Mouse (Mus musculus) right cerebral cortex, postnatal 14 days (tissue): Measurements from ENCODE around the gene A930004D18Rik.

Experiments used
- DNase-seq: peaks from one replicate; pipeline ENCODE4 v3.0.0; 2022

A930004D18Rik gene

DNA sequence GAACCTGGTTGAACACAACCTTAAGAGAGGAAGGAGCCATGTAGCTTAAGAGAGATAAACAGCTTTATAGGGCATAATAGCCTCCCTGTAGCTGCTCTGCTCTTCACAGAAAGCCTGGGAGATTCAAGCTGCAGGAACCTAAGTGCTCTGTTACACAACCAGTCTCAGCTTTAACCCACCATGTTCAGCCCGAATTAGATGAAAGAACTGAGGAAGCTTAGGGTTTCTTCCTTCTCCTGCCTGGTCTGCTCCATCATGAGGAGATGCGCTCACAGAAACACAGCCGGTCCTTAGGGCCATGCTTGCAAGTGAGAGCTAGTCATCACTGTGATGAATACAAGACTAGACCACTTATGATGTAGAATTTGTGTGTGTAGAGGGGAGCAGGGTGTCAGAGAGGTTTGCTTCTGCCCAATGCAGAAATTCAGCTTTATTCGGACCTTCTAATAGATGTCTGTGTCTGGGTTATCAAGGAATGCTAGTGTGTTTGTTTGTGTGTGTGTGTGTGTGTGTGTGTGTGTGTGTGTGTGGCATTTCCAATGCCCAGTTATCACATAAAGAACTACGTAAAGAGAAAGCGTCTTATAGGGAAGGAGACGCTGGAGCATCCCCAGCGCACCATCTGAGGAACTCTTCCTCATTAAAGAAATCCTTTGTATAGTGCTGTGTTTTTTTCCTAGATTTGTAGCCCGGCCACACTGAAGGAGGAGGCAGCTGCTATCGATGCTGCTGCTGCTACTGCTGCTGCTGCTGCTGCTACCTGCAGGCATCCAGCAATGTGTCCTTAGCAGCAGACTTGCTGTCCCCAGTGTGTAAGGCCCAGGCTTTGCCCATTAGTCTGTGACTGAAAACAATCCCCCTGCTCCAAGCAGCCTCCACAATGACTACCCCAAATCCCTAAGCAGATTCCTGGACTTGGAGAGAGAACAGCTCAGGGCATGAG lies 4.1 kb downstream of the A930004D18Rik start:
- DNase-seq: no peak

DNA sequence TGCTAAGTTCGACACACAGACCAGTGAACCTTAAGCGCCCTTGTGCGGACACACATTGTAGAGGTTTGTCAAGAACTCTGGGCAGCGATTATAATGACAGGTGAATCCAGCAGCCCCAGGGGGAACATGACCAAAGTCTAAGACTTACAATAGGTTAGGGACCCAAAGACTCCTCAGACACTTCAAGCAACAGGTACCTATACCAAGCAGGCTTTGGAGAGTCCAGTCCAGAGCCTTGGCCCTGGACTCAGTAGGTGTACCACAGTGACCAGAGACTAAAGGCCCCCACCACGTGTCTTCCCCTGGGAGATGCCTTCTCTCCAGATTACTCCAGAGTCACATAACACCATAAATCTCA lies 5.0 kb downstream of the A930004D18Rik start:
- no peak for DNase-seq

GRCm38 (mm10) chr2:18031831-18032537 lies 5.6 kb downstream of the A930004D18Rik start:
- DNase-seq: peak; percentile 55

GRCm38 (mm10) chr2:18031271-18031821 lies 6.2 kb downstream of the A930004D18Rik start:
- DNase-seq: peak; percentile 16

DNA sequence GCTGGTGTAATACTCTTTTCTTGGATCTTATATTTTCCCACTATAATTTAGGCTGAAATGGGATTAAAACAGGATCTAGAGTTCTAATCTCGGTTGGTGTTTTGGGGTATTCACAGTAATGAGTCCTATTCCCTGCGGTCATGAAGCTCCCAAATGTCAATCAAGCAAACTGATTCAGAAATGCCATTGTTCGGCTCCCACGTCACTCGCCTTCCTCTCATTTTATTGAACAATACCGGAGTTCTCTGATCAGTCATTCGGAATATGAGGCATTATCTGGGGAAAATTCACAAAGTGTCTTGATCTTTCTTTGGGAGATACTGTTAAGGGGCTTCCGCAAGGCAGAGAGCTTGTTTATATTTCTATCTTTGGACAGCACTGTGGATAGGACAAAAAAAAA lies 7.0 kb downstream of the A930004D18Rik start:
- DNase-seq: no peak

- DNase-seq: no peak
Observed at GRCm38 (mm10) chr2:18029656-18030055, 7.9 kb downstream of the A930004D18Rik start.

DNA sequence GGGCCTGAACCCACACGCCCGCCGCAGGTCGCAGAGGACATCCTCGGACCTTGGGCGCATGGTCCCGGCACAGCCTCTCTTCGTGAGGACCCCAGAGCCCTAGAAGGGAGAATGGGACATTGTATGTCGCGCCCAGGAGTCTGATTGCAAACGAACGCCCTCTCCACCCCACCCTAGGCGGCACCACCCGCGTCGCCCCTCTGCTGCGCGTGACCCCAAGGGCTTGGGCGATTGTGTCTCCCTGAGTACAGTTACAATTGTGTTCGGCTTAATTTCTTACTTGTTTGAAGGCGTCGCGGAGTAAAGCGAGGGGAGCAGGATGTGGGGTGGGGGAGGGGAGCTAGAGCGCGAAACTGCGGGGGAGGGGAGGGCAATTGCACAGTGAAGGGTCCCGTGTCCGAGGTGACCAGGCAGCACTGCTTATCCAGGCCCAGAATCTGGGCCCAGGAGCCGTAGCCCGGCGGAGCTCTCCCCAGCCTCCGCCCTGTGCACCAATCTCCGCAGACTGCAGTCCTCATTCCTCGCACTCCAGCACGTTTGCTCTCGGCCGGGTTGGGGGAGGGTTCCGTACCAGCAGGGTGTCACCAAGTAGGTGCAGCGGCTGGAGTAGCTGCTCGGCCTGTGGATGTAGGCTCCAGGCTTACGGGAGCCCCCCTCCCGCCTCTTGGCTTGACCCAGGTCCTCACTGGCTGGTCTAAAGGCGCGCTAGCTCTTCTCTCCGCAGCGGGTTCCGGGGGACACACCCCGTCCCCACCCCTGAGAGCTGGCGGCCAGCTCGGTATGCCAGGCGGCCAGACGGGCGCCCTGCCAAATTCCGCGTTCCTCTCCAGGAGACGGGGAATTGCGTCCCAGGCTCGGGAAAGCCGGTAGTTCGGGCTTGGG lies 9.2 kb downstream of the A930004D18Rik start:
- peak; percentile 85 for DNase-seq

DNA sequence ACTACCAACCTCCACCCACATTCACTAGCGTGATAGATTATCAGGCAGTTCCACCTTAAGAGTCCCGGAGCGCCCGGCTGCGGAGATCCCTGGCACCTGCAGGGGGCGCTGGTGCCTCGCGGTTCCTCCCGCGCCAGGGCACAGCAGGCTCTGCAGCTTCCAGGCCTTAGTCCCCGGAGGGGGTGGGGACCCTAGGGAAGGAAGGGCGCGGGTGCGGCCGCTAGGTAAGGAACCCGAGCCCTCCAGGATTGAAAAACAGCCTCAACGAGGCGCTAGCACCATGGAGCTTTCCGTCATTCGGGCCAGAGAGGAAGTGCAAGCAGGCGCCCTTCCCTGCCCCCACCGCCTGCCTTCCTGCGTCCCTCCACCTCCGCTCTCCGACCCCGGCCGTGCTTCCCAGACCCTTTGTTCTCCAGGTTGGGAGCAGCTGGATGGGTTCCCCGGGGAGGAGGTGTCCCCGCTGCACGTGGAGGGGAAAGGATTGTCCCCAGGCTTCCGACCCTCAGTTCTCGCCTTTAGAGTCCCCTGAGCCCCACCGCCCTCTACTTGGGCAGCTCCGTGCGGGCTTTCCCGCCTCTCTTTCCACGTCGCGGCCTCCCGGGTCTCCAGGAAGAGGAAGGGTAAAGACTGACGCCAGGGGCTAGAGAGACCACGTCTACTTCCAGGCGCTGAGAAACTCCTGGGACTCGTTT lies 9.9 kb downstream of the A930004D18Rik start:
- peak; percentile 90 for DNase-seq

- DNase-seq: peak; percentile 33
Observed at GRCm38 (mm10) chr2:18026116-18026947, 11.2 kb downstream of the A930004D18Rik start.

GRCm38 (mm10) chr2:18025781-18026115 lies 11.8 kb downstream of the A930004D18Rik start:
- no peak for DNase-seq

DNA sequence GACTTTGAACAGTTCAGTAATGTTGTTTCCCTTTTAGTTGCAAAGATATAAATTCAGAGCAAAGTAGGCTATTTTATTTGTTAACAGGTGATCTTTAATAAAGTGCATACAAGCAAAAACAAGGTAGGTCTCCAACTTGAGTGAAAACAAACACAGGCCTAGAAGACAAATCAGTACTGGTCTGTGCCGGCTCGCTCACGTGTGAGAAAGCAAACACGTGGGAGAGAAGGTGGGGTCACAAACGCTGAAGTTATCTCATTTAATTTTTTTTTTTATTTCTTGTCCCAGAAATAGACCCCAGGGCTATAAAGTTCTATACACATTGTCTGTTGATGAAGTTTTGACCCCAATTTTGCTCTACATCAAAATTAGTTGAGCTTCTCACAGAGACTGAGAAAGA lies 12.4 kb downstream of the A930004D18Rik start:
- DNase-seq: no peak

- DNase-seq: no peak
Observed at GRCm38 (mm10) chr2:18022886-18023285, 14.7 kb downstream of the A930004D18Rik start.

GRCm38 (mm10) chr2:18019122-18019521 lies 18.4 kb downstream of the A930004D18Rik start:
- no peak for DNase-seq

- DNase-seq: no peak
Observed at GRCm38 (mm10) chr2:18017321-18017720, 20.2 kb downstream of the A930004D18Rik start.

- DNase-seq: no peak
Observed at GRCm38 (mm10) chr2:18016639-18017038, 20.9 kb downstream of the A930004D18Rik start.

DNA sequence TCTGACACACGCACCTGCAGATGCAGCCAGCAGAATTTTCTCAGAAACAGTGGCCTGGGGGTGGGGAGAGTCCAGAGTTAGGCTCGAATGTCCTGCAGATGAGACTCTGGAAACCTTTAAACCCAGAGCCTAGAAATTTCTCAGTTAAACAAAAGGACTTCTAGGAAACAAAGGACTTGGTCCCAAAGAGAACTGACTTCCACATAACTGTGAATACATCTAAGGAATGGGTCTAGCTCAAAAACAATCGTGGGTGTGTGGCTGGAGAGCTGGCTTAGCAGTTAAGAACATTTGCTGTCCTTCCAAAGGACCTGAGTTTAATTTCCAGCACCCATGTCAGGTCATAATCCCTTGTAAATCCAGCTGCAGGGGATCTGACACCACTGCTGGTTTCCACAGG lies 22.0 kb downstream of the A930004D18Rik start:
- DNase-seq: no peak

GRCm38 (mm10) chr2:18012866-18013265 lies 24.7 kb downstream of the A930004D18Rik start:
- DNase-seq: no peak

DNA sequence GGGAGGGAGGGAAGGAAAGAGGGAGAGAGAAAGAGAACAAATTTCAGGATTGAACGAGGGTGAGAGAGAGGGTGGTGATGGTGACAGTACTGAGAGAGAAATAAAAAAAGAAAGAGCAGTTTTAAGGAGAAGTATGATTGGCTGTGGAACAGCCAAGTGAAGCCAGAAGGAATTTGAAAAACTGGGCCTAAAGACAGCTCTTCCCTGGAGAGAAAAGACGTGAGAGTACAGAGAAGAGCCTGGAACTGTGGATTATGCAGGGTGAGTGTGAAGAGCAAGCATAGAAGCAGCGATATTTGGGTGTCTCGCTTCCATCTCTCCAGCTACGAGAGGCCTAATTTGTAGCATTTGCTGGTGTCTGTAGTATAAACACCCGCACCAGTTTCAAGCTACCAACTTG lies 26.3 kb downstream of the A930004D18Rik start:
- DNase-seq: no peak

DNA sequence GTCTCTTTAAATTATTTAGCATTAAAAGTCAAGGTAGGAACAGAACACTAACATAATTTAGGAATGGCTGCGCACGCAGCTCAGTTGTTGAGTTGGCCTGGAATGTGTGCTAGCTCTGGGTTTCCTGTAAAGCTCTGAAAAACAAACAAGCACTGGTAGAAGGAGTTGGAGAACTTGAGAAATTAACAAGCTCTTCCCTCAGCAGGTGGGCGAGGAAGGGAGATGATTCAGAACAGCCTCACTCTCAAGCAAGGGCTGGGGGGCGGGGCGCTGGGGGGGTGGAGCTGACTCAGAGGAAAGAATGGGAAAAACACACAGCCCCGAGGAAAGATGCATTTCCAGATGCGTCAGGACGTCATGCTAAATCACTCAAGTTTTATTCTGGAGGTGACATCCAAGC lies 32.4 kb downstream of the A930004D18Rik start:
- DNase-seq: no peak

- DNase-seq: no peak
Observed at GRCm38 (mm10) chr2:18004286-18004685, 33.3 kb downstream of the A930004D18Rik start.

GRCm38 (mm10) chr2:18002306-18002705 lies 35.2 kb downstream of the A930004D18Rik start:
- no peak for DNase-seq
